Mouse (Mus musculus): ENCODE measurements around the gene Gm47959. TPM values are rescaled to one million over a fixed set of nuclear protein-coding genes. Genes with fewer than 3 reads are reported as not detected.
"Not testable (repeated sequence)": the region's sequence is repeated elsewhere in the genome, so short reads cannot be mapped to it uniquely, and the experiment has no call there.

Gm47959 gene
- not detected in 2 replicates for polyA plus RNA-seq (2011; ENCODE audit: insufficient read length, low read depth, missing spikeins)

DNA sequence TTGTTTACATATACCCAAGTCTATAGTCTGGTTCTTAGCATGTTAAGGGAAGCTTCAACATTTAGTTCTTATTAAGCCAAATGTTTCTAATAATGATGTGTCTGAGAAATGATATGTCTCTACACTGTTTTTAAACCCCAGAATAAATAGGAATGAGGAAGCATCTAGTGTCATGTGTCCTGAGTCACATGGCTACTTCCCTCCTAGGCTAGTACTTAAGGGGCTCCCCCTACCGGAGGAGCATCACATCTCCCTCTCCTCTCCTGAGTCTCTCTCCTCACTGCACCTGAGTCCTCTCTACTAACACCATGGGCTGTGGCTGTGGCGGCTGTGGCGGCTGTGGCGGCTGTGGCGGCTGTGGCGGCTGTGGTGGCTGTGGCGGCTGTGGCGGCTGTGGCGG is at the start of gene Gm47959:
Gm47959 (plus strand) TSS at position 243 of the 400 bp plus-strand sequence.
- H3K27ac ChIP-seq (ENCODE audit: insufficient read depth, low read length); H3K4me1 ChIP-seq (ENCODE audit: control insufficient read depth, insufficient read depth, low read length); H3K4me3 ChIP-seq (ENCODE audit: insufficient read depth, low read length): not testable (repeated sequence)

DNA sequence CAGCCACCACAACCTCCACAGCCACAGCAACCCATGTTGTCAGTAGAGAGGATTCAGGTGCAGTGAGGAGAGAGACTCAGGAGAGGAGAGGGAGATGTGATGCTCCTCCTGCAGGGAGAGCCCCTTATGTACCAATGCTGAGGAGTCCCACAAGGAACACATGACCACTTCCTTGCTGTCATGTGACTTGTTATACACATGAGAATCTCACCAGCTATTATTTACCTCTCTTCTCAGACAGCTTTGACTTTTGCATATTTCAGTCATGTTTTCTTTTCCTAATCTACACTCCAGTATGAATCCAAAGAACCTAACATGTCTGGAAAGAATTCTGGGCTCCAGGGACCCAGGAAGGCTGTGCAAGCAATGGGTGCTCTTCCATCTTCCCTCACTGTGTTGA is 44.4 kb upstream of the Gm47959 start, which contains the start of gene Gm7544:
Gm7544 (minus strand) TSS at position 101 of the 400 bp plus-strand sequence.
- H3K27ac ChIP-seq (ENCODE audit: insufficient read depth, low read length); H3K4me3 ChIP-seq (ENCODE audit: insufficient read depth, low read length); H3K4me1 ChIP-seq (ENCODE audit: control insufficient read depth, insufficient read depth, low read length): not testable (repeated sequence)

DNA sequence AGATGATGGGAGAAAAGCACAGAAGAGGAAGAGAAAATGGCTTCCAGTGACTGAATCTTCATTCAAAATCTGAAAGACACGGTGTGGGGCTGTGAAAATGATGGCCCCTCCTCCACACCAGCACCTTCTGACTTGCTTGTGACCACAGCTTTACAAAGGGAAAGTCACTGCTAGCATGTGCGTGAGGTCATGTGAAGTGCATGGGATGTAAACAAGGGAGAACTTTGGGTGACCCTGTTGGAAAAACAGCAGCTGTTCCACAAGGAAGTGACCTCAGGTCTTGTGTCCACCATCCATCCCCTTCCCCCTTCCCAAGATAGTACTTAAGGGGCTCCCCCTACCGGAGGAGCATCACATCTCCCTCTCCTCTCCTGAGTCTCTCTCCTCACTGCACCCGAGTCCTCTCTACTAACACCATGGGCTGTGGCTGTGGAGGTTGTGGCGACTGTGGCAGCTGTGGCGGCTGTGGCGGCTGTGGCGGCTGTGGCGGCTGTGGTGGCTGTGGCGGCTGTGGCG is 40.4 kb upstream of the Gm47959 start, which contains the start of gene Gm47955:
Gm47955 (plus strand) TSS at position 417 of the 516 bp plus-strand sequence.
- H3K4me1 ChIP-seq (ENCODE audit: control insufficient read depth, insufficient read depth, low read length) = no peaks in the 10 kb centered on the region
- H3K27ac ChIP-seq (ENCODE audit: insufficient read depth, low read length) = no peak within 1 kb of the TSS
- H3K4me3 ChIP-seq (ENCODE audit: insufficient read depth, low read length) = no peak within 1 kb of the TSS
- no peak for TF ChIP-seq POLR2A (IDR thresholded peaks at IDR 0.05; ENCODE audit: low read depth, low read length)
- no peak for TF ChIP-seq CTCF (IDR thresholded peaks at IDR 0.05; ENCODE audit: borderline replicate concordance, insufficient read depth, low read length)

DNA sequence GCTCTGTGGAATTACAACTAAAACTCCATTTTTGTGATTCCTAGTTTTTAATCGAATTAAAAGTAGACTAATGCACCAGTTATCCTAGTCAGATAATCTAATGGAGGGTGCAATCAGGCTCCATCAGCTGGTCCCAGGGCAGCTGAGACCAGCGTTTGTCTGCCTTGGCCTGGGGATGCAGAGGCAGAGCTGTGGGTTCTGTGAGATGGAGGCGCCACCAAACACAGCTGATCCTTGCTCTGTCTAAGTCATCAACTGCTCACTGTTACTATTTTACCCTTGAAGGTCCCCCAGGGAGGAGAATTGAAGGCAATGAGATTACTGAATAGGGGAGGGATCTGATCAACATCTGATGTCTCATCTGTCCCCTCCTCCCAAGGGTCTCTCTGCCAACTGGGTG is 33.9 kb upstream of the Gm47959 start:
- no peak for TF ChIP-seq POLR2A (IDR thresholded peaks at IDR 0.05; ENCODE audit: low read depth, low read length)
- TF ChIP-seq CTCF (IDR thresholded peaks at IDR 0.05; ENCODE audit: borderline replicate concordance, insufficient read depth, low read length) = no peak
- Histone ChIP-seq H3K4me3 (ENCODE audit: insufficient read depth, low read length) (no peak overlapping the region), H3K4me1 (ENCODE audit: control insufficient read depth, insufficient read depth, low read length) (no peaks in the 10 kb centered on the region), H3K27ac (ENCODE audit: insufficient read depth, low read length) (no peak overlapping the region)

DNA sequence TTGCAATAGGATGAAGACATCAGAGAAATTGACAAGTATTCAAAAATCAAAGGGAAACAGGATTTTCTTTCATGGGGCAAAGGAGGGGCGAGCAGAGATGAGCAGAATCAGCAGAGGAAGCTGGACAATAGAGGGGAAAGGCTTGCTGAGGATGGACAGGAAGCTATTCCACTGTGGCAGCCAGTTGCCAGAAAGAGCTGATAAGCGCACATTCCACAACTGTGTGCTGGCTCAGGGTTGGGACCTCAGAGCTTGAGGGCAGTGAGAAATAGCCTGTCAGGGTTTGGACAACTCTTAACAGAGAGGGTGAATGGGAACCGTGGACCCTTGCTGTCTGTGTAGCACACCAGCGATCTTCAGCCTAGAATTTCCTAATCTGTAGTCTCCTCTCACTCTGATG is 28.3 kb upstream of the Gm47959 start:
- Histone ChIP-seq H3K4me3 (ENCODE audit: insufficient read depth, low read length) (no peak overlapping the region), H3K4me1 (ENCODE audit: control insufficient read depth, insufficient read depth, low read length) (peaks cover 3% of the 10 kb centered on the region; the same call in 1 of the 2 replicates), H3K27ac (ENCODE audit: insufficient read depth, low read length) (peak overlapping the region; percentile 31; the same call in 1 of the 2 replicates)
- no peak for TF ChIP-seq CTCF (IDR thresholded peaks at IDR 0.05; ENCODE audit: borderline replicate concordance, insufficient read depth, low read length)
- TF ChIP-seq POLR2A (IDR thresholded peaks at IDR 0.05; ENCODE audit: low read depth, low read length) = no peak

DNA sequence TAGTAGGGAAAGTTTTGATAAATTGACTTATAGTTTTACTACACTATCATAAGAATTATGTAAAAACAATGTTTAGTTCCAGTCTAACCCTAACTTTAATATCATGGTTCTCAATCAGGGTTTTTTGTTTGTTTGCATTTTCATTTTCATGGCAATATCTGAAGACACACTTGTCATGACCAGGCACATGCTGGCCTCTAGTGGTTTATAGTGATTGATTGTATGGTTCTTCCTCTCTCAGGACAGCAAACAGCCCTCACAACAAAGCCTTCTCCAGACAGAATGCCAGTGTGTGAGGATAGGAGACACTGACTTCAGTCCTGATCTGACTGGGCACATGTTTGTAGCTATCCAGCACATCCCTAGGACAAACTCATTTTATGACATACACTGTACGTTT is 27.1 kb upstream of the Gm47959 start:
- no peak for TF ChIP-seq POLR2A (IDR thresholded peaks at IDR 0.05; ENCODE audit: low read depth, low read length)
- H3K4me3 ChIP-seq (ENCODE audit: insufficient read depth, low read length) = no peak overlapping the region
- no peak overlapping the region for H3K27ac ChIP-seq (ENCODE audit: insufficient read depth, low read length)
- H3K4me1 ChIP-seq (ENCODE audit: control insufficient read depth, insufficient read depth, low read length) = peaks cover 3% of the 10 kb centered on the region; the same call in 1 of the 2 replicates

DNA sequence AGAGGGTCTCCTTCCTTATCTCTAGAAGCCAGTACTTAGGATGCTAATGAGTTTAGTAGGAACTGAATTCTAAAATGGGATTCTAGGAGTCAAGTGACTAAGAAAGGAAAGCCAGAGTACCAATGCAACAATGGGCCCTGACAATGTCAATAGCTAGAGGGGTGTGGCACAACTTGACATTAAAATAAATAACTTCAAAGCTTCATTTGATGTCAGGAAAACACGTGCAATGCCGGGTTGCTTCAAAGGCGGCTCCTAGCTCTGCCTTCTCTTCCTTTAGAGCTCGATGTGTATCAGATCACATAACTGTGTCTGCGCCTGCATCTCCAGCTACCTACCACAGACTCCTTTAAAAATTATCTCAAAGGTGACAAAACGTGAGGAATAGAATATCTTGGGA is 26.4 kb upstream of the Gm47959 start:
- TF ChIP-seq CTCF (IDR thresholded peaks at IDR 0.05; ENCODE audit: borderline replicate concordance, insufficient read depth, low read length) (no peak), POLR2A (IDR thresholded peaks at IDR 0.05; ENCODE audit: low read depth, low read length) (no peak)
- no peak overlapping the region for H3K27ac ChIP-seq (ENCODE audit: insufficient read depth, low read length)
- H3K4me1 ChIP-seq (ENCODE audit: control insufficient read depth, insufficient read depth, low read length) = peaks cover 3% of the 10 kb centered on the region; the same call in 1 of the 2 replicates
- no peak overlapping the region for H3K4me3 ChIP-seq (ENCODE audit: insufficient read depth, low read length)

DNA sequence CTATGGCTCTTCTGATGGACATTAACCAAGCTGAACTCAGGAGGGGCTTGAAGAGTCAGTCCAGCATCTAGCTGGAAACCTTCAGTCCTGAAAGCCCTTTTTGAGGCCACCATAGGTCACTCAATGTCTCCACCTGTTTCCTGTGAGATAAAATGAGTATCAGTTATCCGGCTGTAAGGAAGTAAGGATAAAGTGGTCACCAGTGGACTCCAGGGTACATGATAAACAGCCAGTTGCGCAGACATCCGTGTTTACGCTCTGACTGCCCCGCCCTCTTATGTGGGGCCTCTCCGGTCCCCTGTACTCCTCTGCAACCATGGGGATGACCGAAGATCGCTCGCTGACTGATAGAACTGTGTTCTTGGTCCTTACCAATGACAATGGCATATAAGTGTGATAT is 26.0 kb upstream of the Gm47959 start:
- H3K27ac ChIP-seq (ENCODE audit: insufficient read depth, low read length) = no peak overlapping the region
- no peak overlapping the region for H3K4me3 ChIP-seq (ENCODE audit: insufficient read depth, low read length)
- peaks cover 3% of the 10 kb centered on the region; the same call in 1 of the 2 replicates for H3K4me1 ChIP-seq (ENCODE audit: control insufficient read depth, insufficient read depth, low read length)
- TF ChIP-seq CTCF (IDR thresholded peaks at IDR 0.05; ENCODE audit: borderline replicate concordance, insufficient read depth, low read length) (no peak), POLR2A (IDR thresholded peaks at IDR 0.05; ENCODE audit: low read depth, low read length) (no peak)

DNA sequence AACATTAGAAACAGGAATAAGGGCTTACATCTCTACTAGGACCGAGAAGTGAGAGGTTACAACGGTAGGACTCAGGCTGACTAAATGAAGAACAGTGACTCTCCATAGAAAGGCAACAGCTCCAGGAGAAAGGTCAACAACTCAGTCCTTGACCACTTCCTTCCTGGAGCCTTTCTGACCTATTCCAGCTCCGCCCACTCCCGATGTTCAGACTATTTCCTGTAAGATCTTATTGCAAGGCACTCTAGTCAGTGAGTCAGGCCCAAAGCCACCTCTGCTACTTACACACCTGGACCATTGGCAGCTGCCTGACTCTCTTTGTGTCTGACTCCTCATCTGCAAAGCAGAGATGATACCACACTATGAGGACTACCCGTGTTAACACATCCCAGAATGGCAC is 24.6 kb upstream of the Gm47959 start:
- no peak overlapping the region for H3K27ac ChIP-seq (ENCODE audit: insufficient read depth, low read length)
- peaks cover 3% of the 10 kb centered on the region; the same call in 1 of the 2 replicates for H3K4me1 ChIP-seq (ENCODE audit: control insufficient read depth, insufficient read depth, low read length)
- no peak overlapping the region for H3K4me3 ChIP-seq (ENCODE audit: insufficient read depth, low read length)
- no peak for TF ChIP-seq POLR2A (IDR thresholded peaks at IDR 0.05; ENCODE audit: low read depth, low read length)
- no peak for TF ChIP-seq CTCF (IDR thresholded peaks at IDR 0.05; ENCODE audit: borderline replicate concordance, insufficient read depth, low read length)

DNA sequence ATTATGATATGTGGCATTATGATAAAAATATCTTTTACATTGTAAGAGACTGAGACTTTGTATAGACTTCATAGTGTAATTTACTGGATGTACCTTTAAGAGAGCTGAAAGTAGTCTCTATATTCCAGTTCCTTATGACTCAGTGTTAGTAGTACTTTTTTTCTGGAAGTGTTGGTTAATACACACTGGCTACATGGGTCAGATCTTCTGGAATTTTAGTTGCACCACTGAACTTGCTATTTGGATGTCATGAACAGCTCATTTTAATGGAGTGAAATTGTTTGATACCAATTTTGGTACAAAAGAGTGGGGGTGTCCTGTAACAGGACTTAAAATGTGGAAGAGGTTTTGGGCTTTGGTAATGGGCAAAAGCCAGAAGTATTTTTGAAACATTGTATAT is 22.5 kb upstream of the Gm47959 start:
- Histone ChIP-seq H3K4me3 (ENCODE audit: insufficient read depth, low read length) (no peak overlapping the region), H3K27ac (ENCODE audit: insufficient read depth, low read length) (no peak overlapping the region), H3K4me1 (ENCODE audit: control insufficient read depth, insufficient read depth, low read length) (no peaks in the 10 kb centered on the region)
- no peak for TF ChIP-seq POLR2A (IDR thresholded peaks at IDR 0.05; ENCODE audit: low read depth, low read length)
- no peak for TF ChIP-seq CTCF (IDR thresholded peaks at IDR 0.05; ENCODE audit: borderline replicate concordance, insufficient read depth, low read length)

DNA sequence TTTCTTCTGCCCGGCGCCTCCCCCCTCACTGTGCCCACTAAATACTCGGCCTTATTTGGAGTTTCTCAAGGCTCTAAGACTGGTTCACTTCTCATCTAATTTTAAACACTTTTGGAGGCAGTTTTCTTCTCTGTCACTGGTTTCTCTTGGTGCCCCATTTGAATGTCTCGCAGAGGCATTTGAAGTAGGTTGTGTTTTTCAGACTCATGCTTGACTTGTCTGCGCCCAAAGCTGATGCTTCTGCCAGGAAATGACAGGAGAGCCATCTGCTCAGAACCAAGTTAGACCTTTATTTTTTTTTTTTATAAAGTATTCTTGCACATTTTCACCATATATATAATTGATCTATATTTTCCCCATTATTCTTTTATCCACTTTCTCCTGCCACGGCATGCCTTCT is 13.6 kb upstream of the Gm47959 start:
- Histone ChIP-seq H3K27ac (ENCODE audit: insufficient read depth, low read length) (no peak overlapping the region), H3K4me1 (ENCODE audit: control insufficient read depth, insufficient read depth, low read length) (no peaks in the 10 kb centered on the region), H3K4me3 (ENCODE audit: insufficient read depth, low read length) (no peak overlapping the region)
- TF ChIP-seq CTCF (IDR thresholded peaks at IDR 0.05; ENCODE audit: borderline replicate concordance, insufficient read depth, low read length) (no peak), POLR2A (IDR thresholded peaks at IDR 0.05; ENCODE audit: low read depth, low read length) (no peak)

Data from embryonic fibroblast, embryonic 13.5 days (primary cell).